Mouse (Mus musculus): ENCODE results near the gene Trpc3. TPM values are rescaled to one million over a fixed set of nuclear protein-coding genes. Genes with fewer than 3 reads are reported as not detected.

Trpc3 gene
- not detected for total RNA-seq (2023)

GRCm38 (mm10) chr3:36689392-36690291 is at the start of gene Trpc3:
Trpc3 (minus strand) TSS chr3:36690167.

GRCm38 (mm10) chr3:36613202-36613907 is 76.6 kb downstream of the Trpc3 start, which contains the start of gene Bbs7:
Bbs7 (minus strand) TSS chr3:36613477.

GRCm38 (mm10) chr3:36571827-36572378 is 118.1 kb downstream of the Trpc3 start, which contains the start of gene Ccna2:
Ccna2 (minus strand) TSS chr3:36572150.

Other genes starting within 250 kb of the Trpc3 start
- 10 to 100 TPM; 20.9 to 26.5 TPM for gene Anxa5, start 214.3 kb downstream of the Trpc3 start, total RNA-seq (2023)
- 1 to 10 TPM in 1 of 2 experiments, not detected in 1; 1.1 TPM for gene 1810062G17Rik, start 214.2 kb downstream of the Trpc3 start, total RNA-seq (2023)
- not detected for gene Gm11549, start 168.4 kb downstream of the Trpc3 start, total RNA-seq (2023)
- 10 to 100 TPM; 33.6 to 45.1 TPM for gene Exosc9, start 137.6 kb downstream of the Trpc3 start, total RNA-seq (2023)
- gene Ccna2, start 118.0 kb downstream of the Trpc3 start, total RNA-seq (2023): 1 to 10 TPM; 1.4 to 3.5 TPM
- 1 to 10 TPM in 1 of 2 experiments, under 1 TPM in 1; 0.98 to 1.1 TPM for gene Bbs7, start 76.7 kb downstream of the Trpc3 start, total RNA-seq (2023)
- gene 4932438A13Rik, start 172.9 kb upstream of the Trpc3 start, total RNA-seq (2023): 100 to 1,000 TPM; 117 to 126 TPM

Measured in B cell, adult 67 days (primary cell).